Mouse (Mus musculus): ENCODE data around the gene Bicd2. TPM values are rescaled to one million over a fixed set of nuclear protein-coding genes. Genes with fewer than 3 reads are reported as not detected.

The Bicd2 gene
- total and polyA plus RNA-seq, 2 experiments, result 7.6 to 8.7 TPM

DNA sequence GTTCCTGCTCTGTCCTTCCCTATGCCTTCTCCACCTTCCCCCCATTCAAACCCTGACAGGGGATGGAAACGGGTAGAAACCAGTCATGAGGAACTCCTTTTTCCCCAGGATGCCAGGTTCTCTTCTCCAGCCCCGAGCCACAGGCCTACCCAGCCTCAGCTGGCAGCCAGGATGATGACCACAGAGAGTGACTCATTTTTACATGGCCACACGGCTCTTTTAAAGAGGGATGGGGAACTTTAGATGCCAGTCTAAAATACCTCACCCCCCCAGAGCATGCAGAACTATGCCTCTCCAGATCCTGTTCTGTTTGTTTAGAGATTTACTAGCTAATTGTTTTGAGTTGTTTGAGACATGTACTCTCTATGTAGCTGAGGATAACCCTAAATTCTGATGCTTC, 19.9 kb upstream of the Bicd2 start:
- 54% methylated on average over 3 of the region's 3 CpGs for WGBS
- Histone ChIP-seq H3K4me1 (ENCODE audit: control insufficient read depth, insufficient read depth, low read length) (no peaks in the 10 kb centered on the region), H3K27ac (replicated peaks; ENCODE audit: insufficient read depth, low read depth, low read length) (no peak overlapping the region), H3K27me3 (ENCODE audit: control insufficient read depth, insufficient read depth, low read length) (peaks cover 6% of the 10 kb centered on the region; the same call in 1 of the 2 replicates), H3K36me3 (ENCODE audit: control insufficient read depth, insufficient read depth, low read length) (no peaks in the 10 kb centered on the region), H3K4me3 (ENCODE audit: insufficient read depth, low read depth, low read length) (no peak overlapping the region), H3K9ac (ENCODE audit: low read depth, low read length) (no peak overlapping the region), H3K79me2 (ENCODE audit: control insufficient read depth, insufficient read depth, low read length) (no peaks in the 10 kb centered on the region)
- DNase-seq (ENCODE audit: extremely low read depth, low read depth, low spot score), result no peak
- no peak for TF ChIP-seq CTCF (IDR thresholded peaks at IDR 0.05; ENCODE audit: low read depth, low read length)
- TF ChIP-seq POLR2A (IDR thresholded peaks at IDR 0.05; ENCODE audit: extremely low read depth, insufficient read depth, low read length), result no peak

- H3K27me3 ChIP-seq (ENCODE audit: control insufficient read depth, insufficient read depth, low read length), result peaks cover 6% of the 10 kb centered on the region; the same call in 1 of the 2 replicates
- H3K4me1 ChIP-seq (ENCODE audit: control insufficient read depth, insufficient read depth, low read length), result no peaks in the 10 kb centered on the region
- no peaks in the 10 kb centered on the region for H3K79me2 ChIP-seq (ENCODE audit: control insufficient read depth, insufficient read depth, low read length)
- H3K27ac ChIP-seq (replicated peaks; ENCODE audit: insufficient read depth, low read depth, low read length), result no peak overlapping the region
- TF ChIP-seq POLR2A (IDR thresholded peaks at IDR 0.05; ENCODE audit: extremely low read depth, insufficient read depth, low read length) (no peak), CTCF (IDR thresholded peaks at IDR 0.05; ENCODE audit: low read depth, low read length) (no peak)
- H3K9ac ChIP-seq (ENCODE audit: low read depth, low read length), result no peak overlapping the region
- H3K36me3 ChIP-seq (ENCODE audit: control insufficient read depth, insufficient read depth, low read length), result no peaks in the 10 kb centered on the region
- WGBS, result 83% methylated on average over 5 of the region's 5 CpGs
- no peak for DNase-seq (ENCODE audit: extremely low read depth, low read depth, low spot score)
- H3K4me3 ChIP-seq (ENCODE audit: insufficient read depth, low read depth, low read length), result no peak overlapping the region
These were observed 19.2 kb upstream of the Bicd2 start for GRCm38 (mm10) chr13:49322169-49322568.

DNA sequence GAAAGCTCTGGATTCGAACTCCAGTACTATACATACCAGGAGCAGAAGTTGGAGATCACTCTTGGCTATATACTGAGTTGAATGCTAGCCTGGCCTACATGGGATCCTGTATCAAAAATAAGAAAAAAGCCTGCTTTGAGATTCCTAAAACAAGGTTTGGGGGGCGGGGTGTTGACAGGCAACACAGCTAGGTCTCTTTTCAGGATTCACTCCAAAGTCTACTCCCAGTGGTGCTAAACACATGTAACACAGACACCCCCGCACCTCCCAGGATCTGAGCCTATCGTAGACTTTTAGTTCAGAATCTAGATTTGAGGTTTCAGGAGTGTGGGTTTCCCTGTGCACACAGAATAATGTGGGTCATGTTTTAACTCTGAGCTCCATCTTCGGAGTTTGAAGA, 18.6 kb upstream of the Bicd2 start:
- TF ChIP-seq POLR2A (IDR thresholded peaks at IDR 0.05; ENCODE audit: extremely low read depth, insufficient read depth, low read length) (no peak), CTCF (IDR thresholded peaks at IDR 0.05; ENCODE audit: low read depth, low read length) (no peak)
- H3K4me1 ChIP-seq (ENCODE audit: control insufficient read depth, insufficient read depth, low read length), result no peaks in the 10 kb centered on the region
- 83% methylated on average over 5 of the region's 5 CpGs for WGBS
- H3K79me2 ChIP-seq (ENCODE audit: control insufficient read depth, insufficient read depth, low read length), result no peaks in the 10 kb centered on the region
- peaks cover 6% of the 10 kb centered on the region; the same call in 1 of the 2 replicates for H3K27me3 ChIP-seq (ENCODE audit: control insufficient read depth, insufficient read depth, low read length)
- H3K36me3 ChIP-seq (ENCODE audit: control insufficient read depth, insufficient read depth, low read length), result no peaks in the 10 kb centered on the region
- H3K9ac ChIP-seq (ENCODE audit: low read depth, low read length), result no peak overlapping the region
- no peak for DNase-seq (ENCODE audit: extremely low read depth, low read depth, low spot score)
- no peak overlapping the region for H3K4me3 ChIP-seq (ENCODE audit: insufficient read depth, low read depth, low read length)
- H3K27ac ChIP-seq (replicated peaks; ENCODE audit: insufficient read depth, low read depth, low read length), result no peak overlapping the region

- TF ChIP-seq CTCF (IDR thresholded peaks at IDR 0.05; ENCODE audit: low read depth, low read length) (no peak), POLR2A (IDR thresholded peaks at IDR 0.05; ENCODE audit: extremely low read depth, insufficient read depth, low read length) (no peak)
- H3K4me3 ChIP-seq (ENCODE audit: insufficient read depth, low read depth, low read length), result no peak overlapping the region
- H3K4me1 ChIP-seq (ENCODE audit: control insufficient read depth, insufficient read depth, low read length), result no peaks in the 10 kb centered on the region
- H3K79me2 ChIP-seq (ENCODE audit: control insufficient read depth, insufficient read depth, low read length), result no peaks in the 10 kb centered on the region
- 94% methylated on average over 5 of the region's 5 CpGs for WGBS
- no peak overlapping the region for H3K27ac ChIP-seq (replicated peaks; ENCODE audit: insufficient read depth, low read depth, low read length)
- no peak for DNase-seq (ENCODE audit: extremely low read depth, low read depth, low spot score)
- no peaks in the 10 kb centered on the region for H3K36me3 ChIP-seq (ENCODE audit: control insufficient read depth, insufficient read depth, low read length)
- peaks cover 6% of the 10 kb centered on the region; the same call in 1 of the 2 replicates for H3K27me3 ChIP-seq (ENCODE audit: control insufficient read depth, insufficient read depth, low read length)
- no peak overlapping the region for H3K9ac ChIP-seq (ENCODE audit: low read depth, low read length)
These were observed 16.5 kb upstream of the Bicd2 start for GRCm38 (mm10) chr13:49324871-49325270.

GRCm38 (mm10) chr13:49326246-49327206, 14.9 kb upstream of the Bicd2 start:
- no peaks in the 10 kb centered on the region for H3K36me3 ChIP-seq (ENCODE audit: control insufficient read depth, insufficient read depth, low read length)

DNA sequence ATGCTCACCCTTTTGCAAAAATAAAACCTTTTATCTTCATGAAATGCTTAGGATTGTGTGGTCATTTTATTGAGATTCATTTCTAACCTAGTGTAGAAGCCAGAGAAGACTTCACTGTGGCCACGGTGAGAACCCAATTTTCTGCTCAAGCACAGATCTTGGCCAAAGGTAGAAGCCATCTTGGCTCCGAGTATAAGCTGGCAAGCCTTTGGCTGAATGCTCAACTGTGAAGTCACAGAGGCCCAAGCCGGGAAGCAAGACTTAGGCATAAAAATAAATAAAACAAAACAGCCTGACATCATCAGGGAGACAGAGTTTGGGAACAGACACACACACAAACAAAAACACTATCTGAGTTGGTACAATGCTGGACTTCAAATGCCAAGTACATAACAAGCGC, 13.3 kb upstream of the Bicd2 start:
- DNase-seq (ENCODE audit: extremely low read depth, low read depth, low spot score), result no peak
- H3K27me3 ChIP-seq (ENCODE audit: control insufficient read depth, insufficient read depth, low read length), result no peaks in the 10 kb centered on the region
- no peaks in the 10 kb centered on the region for H3K79me2 ChIP-seq (ENCODE audit: control insufficient read depth, insufficient read depth, low read length)
- 80% methylated on average over 4 of the region's 4 CpGs for WGBS
- H3K9ac ChIP-seq (ENCODE audit: low read depth, low read length), result no peak overlapping the region
- H3K27ac ChIP-seq (replicated peaks; ENCODE audit: insufficient read depth, low read depth, low read length), result no peak overlapping the region
- H3K4me3 ChIP-seq (ENCODE audit: insufficient read depth, low read depth, low read length), result no peak overlapping the region
- no peak for TF ChIP-seq POLR2A (IDR thresholded peaks at IDR 0.05; ENCODE audit: extremely low read depth, insufficient read depth, low read length)
- TF ChIP-seq CTCF (IDR thresholded peaks at IDR 0.05; ENCODE audit: low read depth, low read length), result no peak
- no peaks in the 10 kb centered on the region for H3K36me3 ChIP-seq (ENCODE audit: control insufficient read depth, insufficient read depth, low read length)
- H3K4me1 ChIP-seq (ENCODE audit: control insufficient read depth, insufficient read depth, low read length), result no peaks in the 10 kb centered on the region

More at GRCm38 (mm10) chr13:49326246-49327206, 14.9 kb upstream of the Bicd2 start:
- Histone ChIP-seq H3K27ac (replicated peaks; ENCODE audit: insufficient read depth, low read depth, low read length) (no peak overlapping the region), H3K4me3 (ENCODE audit: insufficient read depth, low read depth, low read length) (no peak overlapping the region), H3K4me1 (ENCODE audit: control insufficient read depth, insufficient read depth, low read length) (no peaks in the 10 kb centered on the region), H3K27me3 (ENCODE audit: control insufficient read depth, insufficient read depth, low read length) (no peaks in the 10 kb centered on the region), H3K9ac (ENCODE audit: low read depth, low read length) (no peak overlapping the region), H3K79me2 (ENCODE audit: control insufficient read depth, insufficient read depth, low read length) (no peaks in the 10 kb centered on the region)
- 60% methylated on average over 6 of the region's 6 CpGs for WGBS
- DNase-seq (ENCODE audit: extremely low read depth, low read depth, low spot score), result peak; percentile 40
- TF ChIP-seq POLR2A (IDR thresholded peaks at IDR 0.05; ENCODE audit: extremely low read depth, insufficient read depth, low read length) (no peak), CTCF (IDR thresholded peaks at IDR 0.05; ENCODE audit: low read depth, low read length) (no peak)

Data from liver, adult 2 months (tissue).